19 mouse cellular contexts compared by ENCODE assay signal in the genomic region with DNA sequence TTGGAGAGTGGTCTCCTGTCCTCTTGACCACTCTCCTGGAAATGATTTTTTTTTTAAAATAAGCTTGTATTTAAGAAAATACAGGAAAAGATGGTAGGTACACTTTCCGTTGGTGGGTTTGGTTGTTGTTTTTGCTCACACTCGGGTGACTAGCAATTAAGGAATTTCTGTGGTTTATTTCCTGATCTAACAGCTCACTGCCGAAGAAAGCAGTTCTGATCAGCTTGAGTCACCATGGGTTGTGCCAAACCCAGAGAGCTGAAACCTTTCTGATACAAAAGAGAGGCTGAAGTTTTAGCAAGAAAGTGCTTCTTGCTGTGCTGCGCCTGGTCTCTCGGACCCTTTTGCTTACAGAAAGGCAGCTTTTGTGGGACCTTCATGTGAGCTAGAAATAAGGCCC.
"Had no signal": no experiment of that assay in that cellular context is flagged by ENCODE, and none has a peak within 500 bp of the region (broad histone marks: within the 10 kb centered on the region; RNA-seq: fewer than 3 reads in every experiment).

No protein-coding gene starts in this region.

- ATAC-seq: intestine, postnatal 0 days; liver, postnatal 0 days; midbrain, embryonic 16.5 days had no signal

- DNase-seq: kidney, adult 2 months; kidney, postnatal 4 days; left cerebral cortex, postnatal 4 days; liver, postnatal 0 days; lung, postnatal 10 days; lung, postnatal 4 days; retina, postnatal 1 day; right cerebral cortex, postnatal 25 days; spleen, adult 18-20 months; thymus, adult 18-20 months; thymus, postnatal 36 days had no signal

- H3K27me3 ChIP-seq: limb, embryonic 12.5 days; limb, embryonic 15.5 days; lung, embryonic 15.5 days; midbrain, embryonic 12.5 days; neural tube, embryonic 13.5 days; stomach, embryonic 15.5 days had no signal
